Mouse (Mus musculus) CD4-positive helper T cell, adult 2 months (primary cell): ENCODE results near the gene Nfkbil1.
A peak's percentile ranks its signal among the peaks of the same experiment; 100 is the strongest.

Source experiments
- DNase-seq: peaks from one replicate; pipeline ENCODE4 v3.0.0-alpha.2; 2012; ENCODE audit warnings: low read depth, missing footprints, low spot score

Gene Nfkbil1

GRCm38 (mm10) chr17:35185639-35186611 is 49.7 kb downstream of the Nfkbil1 start:
- DNase-seq, result peak; percentile 88

GRCm38 (mm10) chr17:35180093-35180492 is 55.5 kb downstream of the Nfkbil1 start:
- no peak for DNase-seq

GRCm38 (mm10) chr17:35178528-35178927 is 57.1 kb downstream of the Nfkbil1 start:
- peak; percentile 80 for DNase-seq

- no peak for DNase-seq
These were observed 59.6 kb downstream of the Nfkbil1 start, which contains the start of gene Aif1 for GRCm38 (mm10) chr17:35175968-35176367. Aif1 (minus strand) TSS chr17:35176068.

- DNase-seq, result no peak
These were observed 60.2 kb downstream of the Nfkbil1 start for GRCm38 (mm10) chr17:35175382-35175781.

- peak; percentile 66 for DNase-seq
These were observed 61.2 kb downstream of the Nfkbil1 start for GRCm38 (mm10) chr17:35174201-35174977.

GRCm38 (mm10) chr17:35173329-35173728 is 62.3 kb downstream of the Nfkbil1 start:
- peak; percentile 71 for DNase-seq

- peak; percentile 77 for DNase-seq
These were observed 63.0 kb downstream of the Nfkbil1 start for GRCm38 (mm10) chr17:35172445-35173234.
